Mouse (Mus musculus) limb, embryonic 10.5 days (tissue): ENCODE data around the gene Ccdc144b. TPM values are rescaled to one million over a fixed set of nuclear protein-coding genes. Genes with fewer than 3 reads are reported as not detected.

Experiments used
- DNase-seq: peaks from one replicate; pipeline ENCODE4 v3.0.0-alpha.2; 2017; ENCODE audit warnings: low spot score
- H3K27ac ChIP-seq: fragments of 300-500 bp; sonication (generic); 2 replicates; pipeline ENCODE4 v1.5.1; 2016; ENCODE audit warnings: mild to moderate bottlenecking
- H3K27me3 ChIP-seq: fragments of 300-500 bp; sonication (generic); 2 replicates; pipeline ENCODE4 v1.6.1; 2016; ENCODE audit warnings: low read depth, mild to moderate bottlenecking; ENCODE audit not compliant: poor library complexity, severe bottlenecking
- H3K36me3 ChIP-seq: fragments of 300-500 bp; sonication (generic); 2 replicates; pipeline ENCODE4 v1.6.1; 2016; ENCODE audit warnings: mild to moderate bottlenecking, moderate library complexity
- H3K4me1 ChIP-seq: fragments of 300-500 bp; sonication (generic); 2 replicates; pipeline ENCODE4 v1.6.1; 2016
- H3K4me3 ChIP-seq: fragments of 300-500 bp; sonication (generic); 2 replicates; pipeline ENCODE4 v1.5.1; 2016; ENCODE audit warnings: mild to moderate bottlenecking, moderate library complexity
- H3K9me3 ChIP-seq: fragments of 300-500 bp; sonication (generic); replicated peaks from 2 replicates; pipeline ENCODE4 v1.6.1; 2016; ENCODE audit warnings: mild to moderate bottlenecking
- WGBS: fragments of 180-500 bp; shearing (Covaris S2); methylation state at CpG from one replicate; pipeline ENCODE4 v1.1.7; 2016; 5-methylcytosine and 5-hydroxymethylcytosine counted together
- polyA plus RNA-seq: library from polyadenylated mRNA; unstranded; fragments of >200 nt; fragmentation: Nextera tagmentation; extraction: Ambion mirVana; gene quantifications from 2 replicates; pipeline ENCODE4 v1.2.1, GENCODE M21; 2016

Ccdc144b gene
- polyA plus RNA-seq, 1 experiment from 2014 or later, result not detected

DNA sequence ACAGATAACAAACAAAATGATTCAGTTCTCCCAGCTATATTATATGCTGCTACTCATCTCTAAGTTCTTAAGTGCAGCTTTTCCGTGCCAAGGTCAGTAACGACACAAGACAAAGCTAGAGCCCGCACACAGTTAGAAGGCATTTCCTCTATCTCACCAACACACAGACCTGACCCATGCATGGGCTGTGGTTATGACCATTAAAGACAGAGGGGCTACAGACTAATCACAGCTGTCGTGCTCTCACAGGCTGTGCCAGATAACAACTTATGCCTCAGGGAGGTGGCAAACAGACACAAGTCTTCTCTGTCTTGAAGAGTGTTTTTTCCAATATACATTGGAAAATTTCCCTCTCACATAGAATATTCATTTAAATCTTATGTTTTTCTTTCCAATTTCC is 88.4 kb downstream of the Ccdc144b start:
- Histone ChIP-seq H3K27me3 (no peaks in the 10 kb centered on the region), H3K4me1 (no peaks in the 10 kb centered on the region), H3K27ac (no peak overlapping the region), H3K4me3 (no peak overlapping the region), H3K36me3 (peaks cover 51% of the 10 kb centered on the region), H3K9me3 (no peaks in the 10 kb centered on the region)
- 90% methylated on average over 4 of the region's 4 CpGs for WGBS
- DNase-seq, result no peak

- no peak overlapping the region for H3K4me3 ChIP-seq
- H3K27ac ChIP-seq, result no peak overlapping the region
- no peak for DNase-seq
- H3K36me3 ChIP-seq, result peaks cover 52% of the 10 kb centered on the region
- H3K9me3 ChIP-seq, result no peaks in the 10 kb centered on the region
- H3K27me3 ChIP-seq, result no peaks in the 10 kb centered on the region
- no peaks in the 10 kb centered on the region for H3K4me1 ChIP-seq
- 96% methylated on average over 5 of the region's 5 CpGs for WGBS
These were observed 89.4 kb downstream of the Ccdc144b start for GRCm38 (mm10) chr3:35963921-35964320.

DNA sequence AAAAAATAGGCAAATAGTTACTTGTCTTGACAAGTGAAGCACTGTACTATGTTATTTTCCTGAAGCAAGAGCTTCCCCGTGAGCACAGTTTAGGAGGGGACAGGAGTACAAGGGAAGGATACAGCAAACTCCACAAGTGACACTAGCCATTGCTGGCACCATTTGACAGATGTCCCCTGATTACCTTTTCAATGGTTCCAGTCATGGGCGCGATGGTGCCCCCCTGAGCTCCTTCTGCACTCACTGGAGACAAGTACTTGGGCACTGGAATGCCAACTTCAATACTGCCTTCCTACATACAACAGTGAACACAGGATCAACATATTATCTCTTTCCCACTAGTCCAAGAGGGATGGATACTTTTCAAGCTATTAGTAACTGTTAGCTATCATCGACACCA is 89.9 kb downstream of the Ccdc144b start:
- H3K36me3 ChIP-seq, result peaks cover 54% of the 10 kb centered on the region
- no peak overlapping the region for H3K4me3 ChIP-seq
- H3K4me1 ChIP-seq, result no peaks in the 10 kb centered on the region
- 94% methylated on average over 4 of the region's 4 CpGs for WGBS
- no peak overlapping the region for H3K27ac ChIP-seq
- H3K27me3 ChIP-seq, result no peaks in the 10 kb centered on the region
- DNase-seq, result no peak
- H3K9me3 ChIP-seq, result no peaks in the 10 kb centered on the region

- H3K27me3 ChIP-seq, result no peaks in the 10 kb centered on the region
- no peaks in the 10 kb centered on the region for H3K9me3 ChIP-seq
- no peaks in the 10 kb centered on the region for H3K4me1 ChIP-seq
- WGBS, result 95% methylated on average over 5 of the region's 5 CpGs
- peaks cover 55% of the 10 kb centered on the region for H3K36me3 ChIP-seq
- H3K27ac ChIP-seq, result no peak overlapping the region
- DNase-seq, result no peak
- H3K4me3 ChIP-seq, result no peak overlapping the region
These were observed 90.4 kb downstream of the Ccdc144b start for GRCm38 (mm10) chr3:35962967-35963366.

Other genes with a start within 250 kb of the Ccdc144b start
- 97.4 and 109 TPM in 2 replicates for gene Dcun1d1, start 116.1 kb downstream of the Ccdc144b start, polyA plus RNA-seq
- 40.7 and 42.4 TPM in 2 replicates for gene Mccc1, start 52.9 kb downstream of the Ccdc144b start, polyA plus RNA-seq
- gene Acad9, start 12.4 kb upstream of the Ccdc144b start, polyA plus RNA-seq, result 85.4 and 95.5 TPM in 2 replicates
- gene D3Ertd254e, start 97.5 kb upstream of the Ccdc144b start, polyA plus RNA-seq, result 7.0 and 9.7 TPM in 2 replicates
- 0.14 and 0.25 TPM in 2 replicates for gene Qrfpr, start 168.8 kb upstream of the Ccdc144b start, polyA plus RNA-seq